Mouse (Mus musculus) lung, postnatal 0 days (tissue): Measurements from ENCODE around the gene Galnt9. TPM values are rescaled to one million over a fixed set of nuclear protein-coding genes. Genes with fewer than 3 reads are reported as not detected.

Experiments used
- ATAC-seq: fragments of 200-750 bp; cut with Nextera tagmentation; 2 replicates; pipeline ENCODE4 v1.8.0; 2017; ENCODE audit warnings: moderate library complexity
- DNase-seq: peaks from one replicate; pipeline ENCODE4 v3.0.0-alpha.2; 2016; ENCODE audit warnings: low spot score
- H3K27ac ChIP-seq: fragments of 300-500 bp; sonication (generic); 2 replicates; pipeline ENCODE4 v1.5.1; 2014; ENCODE audit warnings: antibody characterized with exemption, mild to moderate bottlenecking, low read length, mixed read lengths
- H3K27me3 ChIP-seq: fragments of 300-500 bp; sonication (generic); replicated peaks from 2 replicates; pipeline ENCODE4 v1.6.1; 2014; ENCODE audit warnings: low read length, mixed read lengths; ENCODE audit not compliant: insufficient read depth
- H3K36me3 ChIP-seq: fragments of 300-500 bp; sonication (generic); 2 replicates; pipeline ENCODE4 v1.6.1; 2014; ENCODE audit warnings: low read length, mixed read lengths; ENCODE audit not compliant: insufficient read depth
- H3K4me1 ChIP-seq: fragments of 300-500 bp; sonication (generic); 2 replicates; pipeline ENCODE4 v1.6.1; 2014; ENCODE audit warnings: antibody characterized with exemption, low read depth, low read length, mixed read lengths; ENCODE audit not compliant: insufficient read depth
- H3K4me2 ChIP-seq: fragments of 300-500 bp; sonication (generic); replicated peaks from 2 replicates; pipeline ENCODE4 v1.6.1; 2014; ENCODE audit warnings: low read depth, mild to moderate bottlenecking, low read length, moderate library complexity, mixed read lengths
- H3K4me3 ChIP-seq: fragments of 300-500 bp; sonication (generic); 2 replicates; pipeline ENCODE4 v1.5.1; 2014; ENCODE audit warnings: low read depth, low read length
- H3K9ac ChIP-seq: fragments of 300-500 bp; sonication (generic); replicated peaks from 2 replicates; pipeline ENCODE4 v1.6.1; 2014; ENCODE audit warnings: low read depth, mild to moderate bottlenecking
- H3K9me3 ChIP-seq: fragments of 300-500 bp; sonication (generic); 2 replicates; pipeline ENCODE4 v1.6.1; 2016; ENCODE audit warnings: low read length, mixed read lengths
- CTCF ChIP-seq: IDR thresholded peaks from 2 replicates; pipeline ENCODE4 v1.5.1; 2016; ENCODE audit warnings: antibody characterized with exemption, mild to moderate bottlenecking
- EP300 ChIP-seq: IDR thresholded peaks from 2 replicates; pipeline ENCODE4 v1.6.1; 2016; ENCODE audit warnings: antibody characterized with exemption, mild to moderate bottlenecking, control low read depth
- WGBS: fragments of 180-500 bp; shearing (Covaris S2); extraction: QIAGEN DNeasy Blood & Tissue Kit; methylation state at CpG from one replicate; pipeline ENCODE4 v1.1.7; 2014; 5-methylcytosine and 5-hydroxymethylcytosine counted together
- polyA plus RNA-seq: library from polyadenylated mRNA; unstranded; fragments of >200 nt; fragmentation: Nextera tagmentation; extraction: Ambion mirVana; gene quantifications from 2 replicates; pipeline ENCODE4 v1.2.1, GENCODE M21; 2015

Galnt9 gene
- polyA plus RNA-seq, 1 experiment from 2014 or later: 0.18 TPM

DNA sequence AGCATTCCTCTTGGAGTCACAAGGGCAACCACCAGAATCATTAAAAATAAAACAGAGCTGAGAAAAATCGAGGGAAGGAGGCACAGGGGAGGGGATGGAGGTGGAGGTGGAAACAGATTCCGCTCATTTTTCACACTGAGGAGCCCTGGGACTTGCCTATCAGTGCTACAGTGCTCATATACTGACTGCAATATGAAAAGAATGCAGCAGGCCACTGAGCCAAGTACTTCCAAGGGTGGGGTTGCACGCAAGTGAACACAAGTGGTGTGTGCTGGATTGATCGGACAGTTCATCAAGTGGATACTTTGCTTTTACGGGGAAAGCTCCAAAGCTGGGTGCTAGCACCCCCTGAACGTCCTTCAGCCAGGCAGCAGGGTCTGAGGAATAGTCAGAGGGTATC lies 30.7 kb downstream of the Galnt9 start:
- DNase-seq (peak; percentile 40), ATAC-seq (peak; percentile 61; the same call in 1 of the 2 replicates)
- no peaks in the 10 kb centered on the region for H3K4me1 ChIP-seq
- 42% methylated on average over 6 of the region's 6 CpGs for WGBS
- no peak overlapping the region for H3K27ac ChIP-seq
- H3K36me3 ChIP-seq: no peaks in the 10 kb centered on the region
- H3K9me3 ChIP-seq: no peaks in the 10 kb centered on the region
- H3K27me3 ChIP-seq: no peaks in the 10 kb centered on the region
- H3K4me2 ChIP-seq: no peak overlapping the region
- H3K4me3 ChIP-seq: no peak overlapping the region
- H3K9ac ChIP-seq: no peak overlapping the region
- TF ChIP-seq EP300: peak; percentile 22; the same call in 1 of the 2 replicates
- no peak for TF ChIP-seq CTCF

DNA sequence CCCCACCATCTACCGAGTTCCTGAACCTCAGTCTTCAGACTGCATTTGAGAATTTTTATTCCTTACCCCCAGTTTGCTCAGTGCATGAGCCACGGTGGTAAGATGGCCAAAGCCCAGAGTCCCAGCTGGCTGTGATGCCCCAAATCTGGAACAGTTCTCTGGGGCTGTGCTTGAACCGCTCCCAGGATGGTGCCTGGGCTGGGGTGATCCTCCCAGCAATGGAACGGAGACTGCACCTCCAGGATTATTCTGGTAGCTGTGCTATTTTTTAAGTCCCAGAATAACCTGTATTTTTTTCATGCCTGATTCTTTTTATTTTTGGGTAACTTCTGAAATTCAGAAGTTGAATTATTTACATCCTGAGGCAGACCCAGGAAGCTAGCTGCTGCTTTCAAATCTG lies 35.1 kb downstream of the Galnt9 start:
- DNase-seq: no peak
- Histone ChIP-seq H3K27ac (no peak overlapping the region), H3K9ac (no peak overlapping the region), H3K9me3 (no peaks in the 10 kb centered on the region), H3K4me1 (no peaks in the 10 kb centered on the region), H3K27me3 (no peaks in the 10 kb centered on the region), H3K4me2 (no peak overlapping the region), H3K4me3 (no peak overlapping the region), H3K36me3 (no peaks in the 10 kb centered on the region)
- WGBS: 89% methylated on average over 4 of the region's 4 CpGs
- no peak for TF ChIP-seq CTCF
- no peak for TF ChIP-seq EP300
- no peak for ATAC-seq

DNA sequence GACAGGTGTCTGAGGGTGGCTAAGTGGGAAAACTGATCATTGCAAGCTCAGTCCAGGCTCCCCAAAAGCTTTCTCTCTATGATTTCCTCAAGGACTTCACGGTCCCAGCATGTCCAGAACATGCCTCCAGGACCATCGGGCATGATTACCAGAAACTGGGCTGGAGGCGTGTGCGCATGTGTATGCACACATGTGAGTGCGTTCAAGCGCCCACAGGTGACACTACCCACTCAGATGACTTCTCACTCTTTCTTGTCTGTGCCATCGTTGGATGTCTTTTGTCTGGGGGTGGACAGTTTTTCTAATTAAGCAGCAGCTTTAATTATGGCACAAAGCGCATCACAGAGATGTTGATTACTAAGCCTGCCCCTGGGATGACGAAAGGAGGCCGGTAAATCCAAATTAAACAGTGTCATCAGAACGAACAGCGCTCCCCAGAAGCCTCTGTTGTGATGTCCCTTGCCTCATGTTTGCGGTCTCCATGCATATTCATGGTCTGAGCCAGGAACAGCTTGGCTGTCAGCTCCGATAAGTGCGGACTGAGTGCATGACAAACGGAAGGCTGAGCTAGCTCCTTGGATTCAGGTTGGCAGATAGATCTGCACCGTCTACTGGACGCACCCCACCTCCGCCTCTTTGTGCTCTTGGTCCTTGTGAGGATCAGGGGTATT lies 36.5 kb downstream of the Galnt9 start:
- TF ChIP-seq CTCF (no peak), EP300 (no peak)
- Histone ChIP-seq H3K9me3 (no peaks in the 10 kb centered on the region), H3K9ac (no peak overlapping the region), H3K4me1 (no peaks in the 10 kb centered on the region), H3K4me3 (no peak overlapping the region), H3K27me3 (no peaks in the 10 kb centered on the region), H3K27ac (no peak overlapping the region), H3K4me2 (no peak overlapping the region), H3K36me3 (no peaks in the 10 kb centered on the region)
- ATAC-seq: no peak
- no peak for DNase-seq
- 80% methylated on average over 19 of the region's 19 CpGs for WGBS

DNA sequence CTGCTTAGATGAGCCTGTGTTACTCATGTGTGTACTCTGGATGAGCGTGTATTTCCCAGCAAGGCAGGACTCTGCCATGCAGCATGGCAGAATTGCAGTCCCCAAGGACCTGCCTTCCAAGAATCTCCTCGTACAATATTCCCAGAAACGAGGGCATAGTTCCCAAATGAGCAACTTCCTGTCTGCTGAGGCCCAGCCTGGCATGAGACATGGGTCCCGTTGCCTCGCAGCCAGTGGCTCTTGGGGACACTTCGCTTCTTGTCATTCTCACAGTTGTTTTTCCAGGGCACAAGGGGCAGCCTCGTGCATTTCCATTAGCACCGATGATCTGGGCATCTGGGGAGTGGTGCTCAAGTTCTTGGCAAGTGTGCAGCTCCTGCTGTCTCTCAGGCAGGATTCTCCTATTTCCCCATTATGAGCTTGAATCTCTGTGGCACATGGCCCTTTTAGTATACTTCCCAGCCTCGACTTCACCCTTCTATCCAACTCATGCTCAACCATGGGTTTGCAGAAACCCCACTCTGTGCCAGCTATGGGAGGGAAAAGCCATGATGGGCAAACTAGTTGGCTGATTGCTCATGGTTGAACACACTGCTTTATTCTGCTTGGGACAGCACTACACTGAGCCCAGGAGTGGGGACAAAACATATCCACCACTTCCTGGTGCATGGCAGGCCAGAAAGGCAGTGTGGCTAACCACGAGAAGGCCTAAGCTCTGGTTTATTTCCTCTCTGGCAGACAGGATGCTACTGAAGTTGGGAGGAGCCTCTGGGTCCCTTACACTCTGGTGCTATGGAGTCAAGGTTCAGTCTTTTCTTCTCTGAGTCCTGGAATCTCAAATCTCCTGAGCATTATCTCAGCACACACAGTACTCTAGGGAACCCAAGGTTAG lies 38.7 kb downstream of the Galnt9 start:
- H3K4me3 ChIP-seq: no peak overlapping the region
- DNase-seq (no peak), ATAC-seq (no peak)
- no peaks in the 10 kb centered on the region for H3K27me3 ChIP-seq
- H3K9ac ChIP-seq: no peak overlapping the region
- H3K9me3 ChIP-seq: no peaks in the 10 kb centered on the region
- no peak overlapping the region for H3K4me2 ChIP-seq
- H3K4me1 ChIP-seq: no peaks in the 10 kb centered on the region
- TF ChIP-seq CTCF (no peak), EP300 (no peak)
- 56% methylated on average over 10 of the region's 10 CpGs for WGBS
- no peak overlapping the region for H3K27ac ChIP-seq
- no peaks in the 10 kb centered on the region for H3K36me3 ChIP-seq

DNA sequence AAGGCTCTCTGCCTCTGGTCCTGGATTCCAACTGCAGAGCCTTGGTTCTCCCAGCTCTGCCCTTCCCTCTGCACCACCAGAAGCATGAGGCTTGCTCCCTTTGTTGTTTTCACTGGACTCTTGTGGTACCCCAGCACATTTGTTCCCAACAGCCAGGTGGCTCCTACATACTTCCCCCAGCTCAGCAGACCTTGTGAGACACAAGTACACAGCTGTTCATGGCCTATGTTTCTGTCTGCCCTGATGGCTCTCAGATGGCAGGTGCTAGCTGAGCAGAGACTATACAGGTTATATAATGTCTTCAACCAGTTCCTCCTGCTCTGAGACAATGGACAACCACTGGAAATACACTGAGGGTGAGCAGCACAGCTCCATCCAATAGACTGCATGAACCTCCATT lies 43.3 kb downstream of the Galnt9 start:
- H3K4me2 ChIP-seq: no peak overlapping the region
- no peak overlapping the region for H3K4me3 ChIP-seq
- no peak for DNase-seq
- TF ChIP-seq EP300 (no peak), CTCF (no peak)
- no peaks in the 10 kb centered on the region for H3K4me1 ChIP-seq
- no peak for ATAC-seq
- H3K9me3 ChIP-seq: no peaks in the 10 kb centered on the region
- no peak overlapping the region for H3K9ac ChIP-seq
- H3K36me3 ChIP-seq: no peaks in the 10 kb centered on the region
- no peak overlapping the region for H3K27ac ChIP-seq
- H3K27me3 ChIP-seq: no peaks in the 10 kb centered on the region

DNA sequence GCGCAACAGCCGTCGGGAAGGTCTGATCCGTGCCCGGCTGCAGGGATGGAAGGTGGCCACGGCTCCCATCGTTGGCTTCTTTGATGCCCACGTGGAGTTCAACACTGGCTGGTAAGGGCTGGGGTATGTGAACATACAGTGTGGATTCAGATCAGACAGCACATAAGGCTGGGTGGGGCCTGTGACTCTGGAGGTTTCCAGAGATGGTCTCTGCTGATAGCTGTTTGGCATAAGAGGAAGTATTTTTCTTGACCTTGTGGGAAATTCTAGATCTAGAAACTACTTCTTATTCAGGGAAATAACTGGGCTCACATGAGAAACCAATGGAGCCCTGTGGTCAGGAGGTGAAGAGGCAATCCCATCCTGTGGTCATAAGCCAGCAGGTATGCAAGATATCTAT lies 45.7 kb downstream of the Galnt9 start:
- 92% methylated on average over 8 of the region's 8 CpGs for WGBS
- Histone ChIP-seq H3K27me3 (no peaks in the 10 kb centered on the region), H3K4me1 (no peaks in the 10 kb centered on the region)

More for the DNA sequence above, 45.7 kb downstream of the Galnt9 start:
- Histone ChIP-seq H3K27ac (no peak overlapping the region), H3K4me2 (no peak overlapping the region), H3K9ac (no peak overlapping the region), H3K9me3 (no peaks in the 10 kb centered on the region), H3K36me3 (no peaks in the 10 kb centered on the region), H3K4me3 (no peak overlapping the region)
- TF ChIP-seq EP300 (no peak), CTCF (no peak)
- DNase-seq (no peak), ATAC-seq (no peak)
